Mouse (Mus musculus): ENCODE data around the gene Syne4. TPM values are rescaled to one million over a fixed set of nuclear protein-coding genes. Genes with fewer than 3 reads are reported as not detected.

Gene Syne4
- polyA plus RNA-seq, 1 experiment from 2014 or later = 18.9 TPM

GRCm38 (mm10) chr7:30333436-30333835, 18.8 kb downstream of the Syne4 start:
- Histone ChIP-seq H3K4me1 (peaks cover 37% of the 10 kb centered on the region), H3K9ac (replicated peaks) (no peak overlapping the region), H3K36me3 (no peaks in the 10 kb centered on the region), H3K4me3 (replicated peaks) (no peak overlapping the region), H3K27ac (replicated peaks) (peak overlapping the region; percentile 60), H3K27me3 (replicated peaks) (peaks cover 24% of the 10 kb centered on the region), H3K9me3 (replicated peaks) (no peaks in the 10 kb centered on the region), H3K4me2 (no peak overlapping the region)
- WGBS = 27% methylated on average over 4 of the region's 4 CpGs
- ATAC-seq (ENCODE audit: low FRiP score) = peak; percentile 12; the same call in 1 of the 2 replicates

- no peak overlapping the region for H3K9ac ChIP-seq (replicated peaks)
- peaks cover 37% of the 10 kb centered on the region for H3K4me1 ChIP-seq
- H3K9me3 ChIP-seq (replicated peaks) = no peaks in the 10 kb centered on the region
- H3K4me3 ChIP-seq (replicated peaks) = no peak overlapping the region
- H3K27ac ChIP-seq (replicated peaks) = no peak overlapping the region
- no peaks in the 10 kb centered on the region for H3K36me3 ChIP-seq
- 71% methylated on average over 5 of the region's 5 CpGs for WGBS
- no peak for ATAC-seq (ENCODE audit: low FRiP score)
- H3K4me2 ChIP-seq = no peak overlapping the region
- H3K27me3 ChIP-seq (replicated peaks) = peaks cover 21% of the 10 kb centered on the region
These were observed 20.0 kb downstream of the Syne4 start for GRCm38 (mm10) chr7:30334563-30334962.

GRCm38 (mm10) chr7:30335688-30336087, 21.1 kb downstream of the Syne4 start:
- no peaks in the 10 kb centered on the region for H3K36me3 ChIP-seq
- H3K4me1 ChIP-seq = peaks cover 37% of the 10 kb centered on the region
- no peak overlapping the region for H3K9ac ChIP-seq (replicated peaks)
- H3K9me3 ChIP-seq (replicated peaks) = no peaks in the 10 kb centered on the region
- peaks cover 21% of the 10 kb centered on the region for H3K27me3 ChIP-seq (replicated peaks)
- no peak overlapping the region for H3K4me3 ChIP-seq (replicated peaks)
- no peak for ATAC-seq (ENCODE audit: low FRiP score)
- 72% methylated on average over 6 of the region's 6 CpGs for WGBS
- no peak overlapping the region for H3K27ac ChIP-seq (replicated peaks)
- H3K4me2 ChIP-seq = no peak overlapping the region

GRCm38 (mm10) chr7:30336384-30336783, 21.8 kb downstream of the Syne4 start:
- H3K27ac ChIP-seq (replicated peaks) = no peak overlapping the region
- H3K4me2 ChIP-seq = peak overlapping the region; percentile 32
- 0 out of 2 replicates have a peak overlapping the region, but pooled peaks have one; percentile 17 for H3K9ac ChIP-seq (replicated peaks)
- no peaks in the 10 kb centered on the region for H3K36me3 ChIP-seq
- H3K27me3 ChIP-seq (replicated peaks) = peaks cover 21% of the 10 kb centered on the region
- H3K4me3 ChIP-seq (replicated peaks) = no peak overlapping the region
- under 1% methylated on average over 9 of the region's 9 CpGs for WGBS
- H3K4me1 ChIP-seq = peaks cover 34% of the 10 kb centered on the region
- 0 out of 2 replicates have a peak, but pooled peaks have one; percentile 30 for ATAC-seq (ENCODE audit: low FRiP score)
- no peaks in the 10 kb centered on the region for H3K9me3 ChIP-seq (replicated peaks)

- Histone ChIP-seq H3K4me2 (no peak overlapping the region), H3K27ac (replicated peaks) (no peak overlapping the region), H3K27me3 (replicated peaks) (peaks cover 22% of the 10 kb centered on the region), H3K9ac (replicated peaks) (no peak overlapping the region), H3K4me3 (replicated peaks) (no peak overlapping the region), H3K36me3 (no peaks in the 10 kb centered on the region), H3K9me3 (replicated peaks) (no peaks in the 10 kb centered on the region), H3K4me1 (peaks cover 7% of the 10 kb centered on the region)
- 62% methylated on average over 5 of the region's 5 CpGs for WGBS
- no peak for ATAC-seq (ENCODE audit: low FRiP score)
These were observed 25.0 kb downstream of the Syne4 start for GRCm38 (mm10) chr7:30339432-30340109.

GRCm38 (mm10) chr7:30346635-30347379, 32.2 kb downstream of the Syne4 start:
- Histone ChIP-seq H3K4me1 (peaks cover 17% of the 10 kb centered on the region), H3K4me3 (replicated peaks) (no peak overlapping the region), H3K27me3 (replicated peaks) (peaks cover 20% of the 10 kb centered on the region), H3K4me2 (no peak overlapping the region), H3K27ac (replicated peaks) (no peak overlapping the region), H3K9me3 (replicated peaks) (no peaks in the 10 kb centered on the region), H3K9ac (replicated peaks) (no peak overlapping the region), H3K36me3 (no peaks in the 10 kb centered on the region)
- ATAC-seq (ENCODE audit: low FRiP score) = no peak
- WGBS = 28% methylated on average over 21 of the region's 21 CpGs

GRCm38 (mm10) chr7:30347828-30348227, 33.2 kb downstream of the Syne4 start:
- H3K9me3 ChIP-seq (replicated peaks) = no peaks in the 10 kb centered on the region
- H3K4me3 ChIP-seq (replicated peaks) = peak overlapping the region; percentile 19; the same call in 1 of the 2 replicates
- under 1% methylated on average over 30 of the region's 30 CpGs for whole genome bisulfite sequencing
- H3K4me2 ChIP-seq = peak overlapping the region; percentile 53
- H3K27ac ChIP-seq (replicated peaks) = no peak overlapping the region
- no peaks in the 10 kb centered on the region for H3K36me3 ChIP-seq
- H3K4me1 ChIP-seq = peaks cover 17% of the 10 kb centered on the region
- no peak overlapping the region for H3K9ac ChIP-seq (replicated peaks)
- peaks cover 16% of the 10 kb centered on the region for H3K27me3 ChIP-seq (replicated peaks)
- ATAC-seq (ENCODE audit: low FRiP score) = peak; percentile 71

GRCm38 (mm10) chr7:30353279-30353822, 38.7 kb downstream of the Syne4 start:
- Histone ChIP-seq H3K4me3 (replicated peaks) (no peak overlapping the region), H3K27me3 (replicated peaks) (peaks cover 6% of the 10 kb centered on the region; the same call in 1 of the 2 replicates), H3K9ac (replicated peaks) (no peak overlapping the region), H3K4me1 (peaks cover 24% of the 10 kb centered on the region), H3K36me3 (peaks cover 29% of the 10 kb centered on the region), H3K9me3 (replicated peaks) (no peaks in the 10 kb centered on the region), H3K27ac (replicated peaks) (no peak overlapping the region), H3K4me2 (no peak overlapping the region)
- 21% methylated on average over 6 of the region's 6 CpGs for WGBS
- peak; percentile 26; the same call in 1 of the 2 replicates for ATAC-seq (ENCODE audit: low FRiP score)

GRCm38 (mm10) chr7:30354059-30354458, 39.5 kb downstream of the Syne4 start:
- Histone ChIP-seq H3K4me1 (peaks cover 31% of the 10 kb centered on the region), H3K36me3 (peaks cover 29% of the 10 kb centered on the region), H3K9me3 (replicated peaks) (no peaks in the 10 kb centered on the region), H3K9ac (replicated peaks) (no peak overlapping the region), H3K4me3 (replicated peaks) (no peak overlapping the region), H3K4me2 (no peak overlapping the region), H3K27ac (replicated peaks) (no peak overlapping the region), H3K27me3 (replicated peaks) (peaks cover 6% of the 10 kb centered on the region; the same call in 1 of the 2 replicates)
- ATAC-seq (ENCODE audit: low FRiP score) = no peak
- WGBS = 79% methylated on average over 4 of the region's 4 CpGs

- no peak for ATAC-seq (ENCODE audit: low FRiP score)
- H3K4me3 ChIP-seq (replicated peaks) = peak overlapping the region; percentile 25
- H3K4me2 ChIP-seq = peak overlapping the region; percentile 82
- H3K9me3 ChIP-seq (replicated peaks) = no peaks in the 10 kb centered on the region
- H3K27ac ChIP-seq (replicated peaks) = no peak overlapping the region
- H3K36me3 ChIP-seq = peaks cover 32% of the 10 kb centered on the region
- peak overlapping the region; percentile 34; the same call in 1 of the 2 replicates for H3K9ac ChIP-seq (replicated peaks)
- H3K4me1 ChIP-seq = peaks cover 71% of the 10 kb centered on the region
- no peaks in the 10 kb centered on the region for H3K27me3 ChIP-seq (replicated peaks)
- WGBS = 38% methylated on average over 7 of the region's 7 CpGs
These were observed 44.0 kb downstream of the Syne4 start for GRCm38 (mm10) chr7:30358378-30359186.

GRCm38 (mm10) chr7:30359276-30359865, 44.8 kb downstream of the Syne4 start:
- Histone ChIP-seq H3K4me2 (peak overlapping the region; percentile 82), H3K36me3 (peaks cover 31% of the 10 kb centered on the region), H3K4me3 (replicated peaks) (peak overlapping the region; percentile 25), H3K27ac (replicated peaks) (no peak overlapping the region), H3K4me1 (peaks cover 72% of the 10 kb centered on the region), H3K9ac (replicated peaks) (peak overlapping the region; percentile 34; the same call in 1 of the 2 replicates), H3K9me3 (replicated peaks) (no peaks in the 10 kb centered on the region), H3K27me3 (replicated peaks) (no peaks in the 10 kb centered on the region)
- ATAC-seq (ENCODE audit: low FRiP score) = no peak
- WGBS = 52% methylated on average over 31 of the region's 31 CpGs

All from neural tube, embryonic 15.5 days (tissue).